Mouse (Mus musculus): ENCODE measurements at regions not wholly inside any gene's neighbourhood (a gene's known extent, or its start where the extent isn't known, plus 50 kb on each side); places are given as distances from the start of the nearest gene placed in this dataset.

DNA sequence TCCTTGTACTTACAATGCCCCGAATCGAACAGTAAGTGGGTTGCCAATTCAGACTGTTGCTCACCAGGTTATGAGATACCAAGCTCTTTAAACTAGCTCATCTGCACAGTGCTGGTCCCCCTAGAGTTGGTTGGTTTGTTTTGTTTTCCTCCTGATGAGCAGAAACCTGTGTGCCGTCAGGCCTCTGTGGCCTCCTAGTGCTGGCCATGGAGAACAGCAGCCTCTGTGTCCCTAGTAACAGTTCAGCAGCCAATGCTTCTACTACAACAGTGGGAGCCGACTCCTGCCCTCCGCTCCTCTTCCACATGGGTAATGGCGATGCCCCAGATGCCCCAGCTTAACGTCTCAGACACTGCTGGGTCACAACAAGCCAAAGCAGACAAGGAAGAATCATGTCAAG, 209.5 kb upstream of the Mkln1 start:
- intact Hi-C loops (cut with DNase I) = no loop called here

DNA sequence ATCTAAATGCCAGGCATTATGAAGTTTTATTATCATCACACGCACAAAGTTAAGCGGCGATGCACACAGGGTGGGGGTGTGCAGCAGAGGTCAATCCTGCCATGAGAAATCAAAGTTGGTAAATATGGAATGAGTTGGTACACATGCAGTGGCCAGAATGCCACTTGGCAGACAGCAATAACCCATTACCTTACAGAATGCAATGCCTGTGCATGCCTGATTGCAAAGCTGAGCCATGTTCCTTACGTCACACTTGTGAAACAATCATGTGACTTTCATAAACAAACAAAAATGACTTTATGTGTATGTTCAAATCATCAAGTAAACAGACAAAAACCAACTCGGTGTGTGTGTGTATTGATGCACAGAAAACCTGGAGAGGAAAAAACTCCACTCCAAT, 208.5 kb upstream of the Mkln1 start:
- intact Hi-C loops (cut with DNase I) = no loop called here

DNA sequence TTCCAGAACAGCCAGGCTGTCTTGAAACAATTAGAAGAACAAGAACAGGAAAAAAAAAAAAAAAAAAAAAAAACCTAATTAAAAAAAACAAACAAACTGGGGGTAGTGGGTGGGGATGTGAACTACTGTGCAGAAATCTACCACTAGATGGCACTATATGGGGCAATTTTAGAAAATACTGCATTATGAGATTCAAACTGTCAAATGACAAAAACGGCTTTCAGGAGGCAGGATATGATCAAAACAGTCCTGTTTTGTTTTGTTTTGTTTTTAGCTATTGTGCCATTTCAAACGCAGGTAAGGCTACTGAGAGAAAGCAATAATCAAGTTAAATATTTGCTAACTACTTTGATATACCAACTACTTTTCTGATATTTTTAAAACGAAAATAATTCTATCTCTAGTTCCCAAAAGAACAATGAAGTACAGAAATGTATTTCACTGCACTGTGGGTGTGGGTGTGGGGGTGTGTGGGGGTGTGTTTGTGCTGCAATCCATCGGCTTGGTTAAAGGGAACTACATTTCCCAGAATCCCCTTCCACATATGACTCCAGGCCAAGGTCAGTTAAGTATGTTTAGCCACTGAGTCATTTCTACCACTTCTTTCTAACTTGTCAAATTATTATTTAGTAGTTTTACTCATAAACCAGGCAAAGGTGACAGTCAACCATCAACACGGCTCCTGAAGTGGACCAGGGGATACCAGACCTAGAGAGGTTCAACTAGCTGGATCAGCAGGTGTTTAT, 207.7 kb upstream of the Mkln1 start:
- intact Hi-C loops (cut with DNase I) = no loop called here

DNA sequence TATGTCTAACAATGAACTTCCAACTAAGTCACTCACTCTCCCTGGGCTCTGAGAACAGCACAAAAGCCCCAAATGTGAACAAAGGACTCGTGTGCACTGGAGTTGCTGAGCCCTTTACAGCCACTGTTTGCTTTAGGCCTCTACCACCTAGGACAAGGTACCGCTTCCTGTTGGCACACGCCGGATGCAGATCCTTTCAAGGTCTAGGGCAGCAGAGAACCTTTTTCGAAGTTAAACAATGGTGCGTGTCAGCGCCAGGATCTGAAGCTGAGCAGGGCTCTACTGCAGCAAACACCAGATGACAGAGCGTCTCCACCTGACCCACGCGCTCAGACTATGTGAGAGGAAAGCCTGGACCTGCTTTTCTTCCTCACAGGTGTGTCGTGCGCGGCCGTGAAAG, 207.0 kb upstream of the Mkln1 start:
- intact Hi-C loops (cut with DNase I) = no loop called here

DNA sequence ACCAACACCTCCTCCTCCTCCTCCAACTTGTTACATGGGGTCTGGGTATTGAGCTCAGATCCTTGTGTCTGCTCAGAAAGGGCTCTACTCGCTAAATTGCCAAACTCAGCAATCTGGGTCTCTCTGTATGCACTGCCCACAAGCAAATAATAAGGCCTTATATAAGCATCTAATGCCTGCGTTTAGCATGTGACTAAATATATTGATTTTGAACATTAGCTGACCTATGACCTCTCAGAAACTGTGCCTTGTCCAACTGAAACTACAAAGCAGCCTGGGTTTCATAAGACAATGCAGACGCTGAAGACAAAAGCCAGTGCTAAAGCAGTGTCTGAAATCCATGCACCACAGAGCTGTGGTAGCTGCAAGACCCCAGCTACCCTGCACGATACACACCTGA, 206.3 kb upstream of the Mkln1 start:
- intact Hi-C loops (cut with DNase I) = no loop called here

DNA sequence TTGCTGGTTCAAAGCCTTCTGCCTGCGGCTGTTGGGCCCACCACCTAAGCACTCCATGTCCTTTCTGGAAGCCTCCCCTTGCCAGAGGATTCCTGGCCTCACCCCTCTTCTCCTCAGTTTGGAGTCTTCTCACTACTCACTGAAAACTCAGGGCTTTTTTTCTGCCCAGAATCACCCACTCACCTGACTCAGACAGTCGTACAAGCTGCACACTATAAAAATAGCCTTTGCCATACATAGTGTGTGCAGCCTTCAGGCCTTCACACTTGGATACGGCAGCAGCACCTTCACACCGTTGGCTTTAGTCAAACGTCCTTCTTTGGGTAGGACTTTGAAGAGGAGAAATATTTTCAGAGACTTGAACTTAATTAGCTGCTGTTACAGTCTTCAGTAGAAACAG, 205.3 kb upstream of the Mkln1 start:
- intact Hi-C loops (cut with DNase I) = no loop called here

DNA sequence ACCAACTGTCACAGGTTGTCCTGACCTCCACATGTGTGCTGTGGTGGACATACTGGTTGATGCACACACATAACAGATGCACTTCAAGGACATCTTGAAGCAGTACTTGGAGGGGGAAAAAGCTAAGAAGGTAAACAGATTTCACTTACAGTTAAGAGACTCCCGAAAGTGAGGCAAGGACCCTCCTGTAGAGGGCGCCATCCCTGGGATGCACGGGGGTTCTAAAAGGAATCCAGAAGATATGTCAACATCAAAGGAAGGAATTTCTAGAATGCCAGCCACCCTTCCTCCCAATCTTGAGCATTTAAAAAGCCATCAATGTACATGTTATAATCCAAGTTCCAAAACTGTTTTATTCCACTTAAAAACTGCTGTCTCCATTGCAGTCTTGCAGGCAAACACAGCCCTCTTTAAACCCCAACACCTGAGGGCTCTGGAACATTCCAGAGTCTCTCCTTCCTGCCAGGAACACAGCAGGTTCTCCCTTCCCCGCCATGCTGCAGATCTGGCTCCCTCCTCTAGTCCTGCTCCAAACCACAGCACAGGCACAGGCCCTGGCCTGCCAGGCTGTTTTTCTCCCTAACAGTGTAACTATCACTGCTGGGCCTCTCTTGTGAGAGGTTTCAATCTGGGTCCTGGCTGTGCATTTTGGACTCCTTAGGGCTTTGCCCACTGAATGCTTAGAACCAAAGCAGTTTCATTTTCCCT, 200.8 kb upstream of the Mkln1 start:
- intact Hi-C loops (cut with DNase I) = no loop called here

DNA sequence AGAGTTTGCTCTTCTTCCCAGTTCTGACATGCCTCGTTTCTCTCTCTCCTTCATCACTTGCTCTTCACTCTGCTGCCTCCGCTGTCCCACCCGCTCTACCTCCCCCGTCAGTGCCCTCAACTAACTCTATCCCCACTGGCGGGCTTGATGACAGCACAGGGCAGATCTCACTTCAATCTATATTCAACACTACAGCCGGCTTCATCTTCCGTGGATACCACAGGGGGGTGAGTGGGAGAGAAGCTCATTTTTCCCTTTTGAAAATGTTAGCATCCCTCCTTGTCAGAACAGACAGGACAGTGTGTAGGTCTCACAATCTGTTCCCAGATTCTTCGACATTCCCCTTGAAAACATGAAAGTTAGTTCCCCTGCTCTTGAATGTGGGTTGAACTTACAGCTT, 200.2 kb upstream of the Mkln1 start:
- intact Hi-C loops (cut with DNase I) = no loop called here

DNA sequence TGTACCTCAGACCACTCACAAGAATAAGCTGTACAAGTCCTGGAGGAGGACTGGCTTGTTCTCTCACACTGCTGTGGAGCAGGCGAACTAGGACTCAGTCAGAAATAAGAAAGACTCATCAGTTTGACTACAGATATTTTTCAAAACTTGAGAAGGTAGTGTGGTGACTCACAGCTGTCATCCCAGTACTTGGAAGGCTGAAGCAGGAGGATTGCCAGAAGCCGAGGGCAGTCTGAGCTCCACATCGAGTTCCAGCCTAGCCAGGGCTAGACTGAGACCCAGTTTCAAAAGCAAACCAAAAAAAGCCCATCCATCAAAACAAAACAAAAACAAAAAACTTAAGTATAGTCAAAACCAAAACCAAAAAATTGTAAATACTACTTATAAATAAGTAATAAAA, 197.8 kb upstream of the Mkln1 start:
- intact Hi-C loops (cut with DNase I) = no loop called here

DNA sequence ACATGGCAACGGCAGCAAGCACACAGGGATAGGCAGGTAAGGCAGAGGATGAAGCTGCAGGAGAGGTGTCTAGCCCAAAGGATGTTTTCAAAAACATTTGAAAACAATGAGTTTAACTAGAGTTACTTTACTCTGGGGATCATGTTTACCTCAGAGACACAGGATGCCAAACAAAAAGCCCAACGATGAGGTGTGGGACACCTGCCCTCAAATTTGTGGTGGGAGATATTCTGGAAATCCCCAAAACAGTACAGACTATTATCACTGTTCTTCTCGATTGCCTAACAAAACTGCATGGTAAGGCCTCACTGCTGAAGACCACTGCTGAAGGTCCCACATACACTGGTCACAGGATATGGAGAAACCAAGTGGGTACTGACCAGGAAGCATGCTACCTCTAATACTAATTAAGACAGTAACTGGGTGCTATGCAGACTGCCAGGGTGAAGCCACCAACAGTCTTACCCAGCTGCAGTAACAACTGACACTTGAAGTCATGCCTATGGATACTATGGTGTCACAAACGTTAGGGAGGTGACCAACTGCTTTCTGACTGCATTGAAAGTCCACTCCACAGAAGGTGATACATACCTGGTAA, 197.1 kb upstream of the Mkln1 start:
- intact Hi-C loops (cut with DNase I) = no loop called here

DNA sequence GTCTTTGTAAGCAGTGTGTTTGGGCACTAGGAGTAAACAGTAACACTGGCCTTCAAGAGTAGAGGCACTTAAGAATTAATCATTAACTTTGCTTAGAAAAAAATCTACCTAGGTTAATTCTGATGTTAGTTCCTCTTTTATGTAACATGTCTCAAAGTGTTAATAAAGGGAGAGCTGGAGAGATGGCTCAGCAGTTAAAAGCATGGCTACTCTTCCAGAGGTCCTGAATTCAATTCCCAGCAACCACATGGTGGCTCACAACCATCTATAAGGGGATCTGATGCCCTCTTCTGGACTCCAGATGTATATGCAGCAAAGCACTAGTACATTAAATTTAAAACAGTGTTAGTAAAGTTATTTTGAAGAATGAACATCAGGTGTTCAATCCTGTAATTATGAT, 195.9 kb upstream of the Mkln1 start:
- intact Hi-C loops (cut with DNase I) = no loop called here

DNA sequence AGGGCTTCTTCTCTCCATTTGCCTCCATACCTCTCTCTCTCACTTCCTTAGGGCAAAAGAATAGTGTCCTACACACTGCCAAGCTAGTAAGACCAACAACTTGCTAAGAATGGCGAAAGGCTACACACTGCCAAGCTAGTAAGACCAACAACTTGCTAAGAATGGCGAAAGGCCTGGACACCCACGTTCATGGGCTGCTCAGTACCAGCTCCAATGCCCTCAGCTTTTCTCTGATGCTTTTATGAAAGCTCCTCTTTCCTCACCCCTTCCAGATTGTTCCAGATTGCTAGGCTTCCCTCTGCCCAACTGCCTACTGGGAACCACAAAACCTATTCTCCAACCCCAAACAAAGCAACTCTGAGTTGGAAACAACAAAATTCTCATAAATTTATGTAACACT, 194.1 kb upstream of the Mkln1 start:
- intact Hi-C loops (cut with DNase I) = no loop called here

DNA sequence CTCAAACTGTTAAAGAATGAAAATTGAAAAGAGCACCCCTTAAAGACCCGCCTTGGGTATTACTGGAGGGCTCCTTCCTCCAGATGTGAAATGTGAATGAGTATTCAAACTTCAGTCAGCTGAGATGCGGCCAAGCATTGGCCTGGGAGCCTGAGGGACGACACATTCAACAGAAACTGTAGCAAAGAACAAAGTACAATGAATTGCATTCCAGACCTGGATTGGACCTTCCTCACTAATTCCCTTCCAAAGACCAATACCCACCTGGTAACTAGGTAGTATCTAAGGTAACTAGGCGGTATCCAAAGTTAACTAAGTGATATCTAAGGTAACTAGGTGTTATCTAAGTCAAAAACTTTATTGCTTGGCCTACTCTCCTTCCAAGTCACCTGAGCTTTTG, 193.7 kb upstream of the Mkln1 start:
- intact Hi-C loops (cut with DNase I) = no loop called here

DNA sequence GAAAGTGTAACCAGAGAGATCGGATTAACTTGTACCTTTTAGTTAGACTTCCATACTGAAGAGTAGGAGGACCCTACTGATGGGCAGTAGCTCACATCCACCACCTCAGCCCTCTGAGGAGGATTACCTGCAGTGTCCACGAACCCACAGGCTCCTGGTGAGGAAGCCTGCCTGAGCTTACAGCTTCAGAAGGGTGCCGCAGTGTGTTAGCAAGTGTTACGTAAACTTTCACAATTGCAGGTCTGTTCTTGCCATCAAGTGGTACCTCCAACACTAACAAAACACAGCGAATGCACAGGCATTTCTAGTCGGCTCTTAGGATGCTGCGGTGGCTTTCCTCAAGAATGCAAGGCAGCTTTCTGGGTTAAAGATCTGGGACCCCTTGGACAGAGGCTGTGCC, 192.4 kb upstream of the Mkln1 start:
- intact Hi-C loops (cut with DNase I) = no loop called here

DNA sequence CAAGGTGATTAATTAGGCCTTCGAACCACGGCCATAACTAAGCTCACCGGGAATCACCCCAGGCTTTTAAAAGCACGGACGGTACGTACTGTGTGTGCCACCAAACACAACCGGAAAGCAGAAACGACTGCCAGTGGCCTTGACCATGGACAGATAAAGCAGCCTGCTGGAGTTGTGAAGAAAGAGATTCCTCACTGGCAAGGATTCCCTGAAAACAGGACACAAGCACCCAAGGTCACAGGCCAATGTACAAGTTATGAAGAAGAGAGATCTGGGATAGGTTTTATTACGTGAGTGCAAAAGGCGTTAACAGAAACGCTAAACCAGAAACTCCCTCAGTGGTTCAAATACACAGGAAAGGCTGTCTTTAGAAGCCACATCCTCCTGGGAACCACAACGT, 191.3 kb upstream of the Mkln1 start:
- intact Hi-C loops (cut with DNase I) = no loop called here

DNA sequence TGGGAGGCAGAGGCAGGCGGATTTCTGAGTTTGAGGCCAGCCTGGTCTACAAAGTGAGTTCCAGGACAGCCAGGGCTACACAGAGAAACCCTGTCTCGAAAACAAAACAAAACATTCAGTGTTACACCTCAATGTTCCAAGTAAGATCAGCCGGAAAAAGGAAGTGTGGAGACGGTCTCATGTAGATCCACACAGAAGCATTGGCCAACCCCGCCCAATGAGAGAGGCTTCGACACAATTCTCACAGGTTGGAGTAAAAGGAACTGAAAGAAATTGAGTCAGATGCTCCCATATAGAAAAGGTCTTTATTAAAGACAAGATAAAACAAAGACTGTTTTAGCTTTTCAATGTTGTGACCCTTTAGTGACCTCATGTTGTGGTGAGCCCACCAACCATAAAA, 190.3 kb upstream of the Mkln1 start:
- intact Hi-C loops (cut with DNase I) = no loop called here

DNA sequence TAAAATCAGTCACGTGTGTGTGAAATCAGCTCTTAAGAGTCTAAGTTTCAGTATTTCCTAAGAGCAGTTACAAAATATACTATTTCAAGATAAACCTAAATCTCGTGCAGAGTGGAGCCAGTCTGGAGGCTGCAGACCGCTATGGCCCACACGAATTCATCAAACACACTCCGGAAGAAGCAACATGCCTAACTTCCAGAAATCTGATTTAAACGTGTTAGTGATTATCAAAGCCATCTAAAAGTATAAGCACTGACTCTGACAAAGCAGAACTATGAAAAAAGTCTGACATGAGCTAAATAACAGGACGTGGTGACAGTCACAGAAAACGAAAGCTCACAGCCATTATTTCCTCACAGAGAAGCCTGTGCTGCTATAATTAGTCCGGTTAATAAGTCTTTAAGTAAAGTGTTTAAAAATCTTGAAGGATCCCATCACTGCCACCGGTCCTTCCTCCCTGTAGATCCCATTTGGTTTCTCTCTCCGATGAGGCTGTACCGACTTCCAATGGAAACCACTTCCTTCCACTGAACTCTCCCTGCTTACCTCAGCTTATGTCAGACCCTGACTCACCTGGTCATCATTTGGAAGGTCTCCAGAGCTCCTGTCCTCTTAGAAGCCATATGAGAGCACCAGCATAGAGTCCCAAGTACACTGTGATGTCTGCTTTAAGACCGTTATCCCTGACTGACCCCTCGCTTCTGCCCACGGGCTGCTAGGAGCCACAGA, 189.0 kb upstream of the Mkln1 start:
- intact Hi-C loops (cut with DNase I) = no loop called here

DNA sequence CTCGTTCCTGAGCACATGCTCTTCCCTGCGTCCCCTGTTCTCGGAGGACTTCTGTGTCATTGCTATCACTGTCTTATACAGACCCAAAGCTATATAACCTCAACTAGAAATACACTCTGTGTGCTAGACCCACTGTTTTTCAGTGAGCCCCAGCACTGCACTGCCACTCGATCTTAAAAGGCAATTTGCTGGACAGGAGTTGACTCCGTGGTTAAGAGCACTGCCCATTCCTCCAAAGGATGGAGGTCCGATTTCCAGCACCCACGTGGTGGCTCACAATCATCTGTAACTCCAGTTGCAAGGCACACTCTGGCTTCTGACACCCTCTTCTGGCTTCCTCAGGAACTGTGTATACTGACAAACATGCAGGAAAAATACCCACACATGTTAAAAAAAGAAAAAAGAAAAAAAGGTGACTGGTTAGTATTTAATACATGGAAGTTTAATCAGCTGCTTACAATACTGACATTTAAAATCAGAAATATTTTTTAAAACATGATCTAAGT, 188.3 kb upstream of the Mkln1 start:
- intact Hi-C loops (cut with DNase I) = no loop called here

DNA sequence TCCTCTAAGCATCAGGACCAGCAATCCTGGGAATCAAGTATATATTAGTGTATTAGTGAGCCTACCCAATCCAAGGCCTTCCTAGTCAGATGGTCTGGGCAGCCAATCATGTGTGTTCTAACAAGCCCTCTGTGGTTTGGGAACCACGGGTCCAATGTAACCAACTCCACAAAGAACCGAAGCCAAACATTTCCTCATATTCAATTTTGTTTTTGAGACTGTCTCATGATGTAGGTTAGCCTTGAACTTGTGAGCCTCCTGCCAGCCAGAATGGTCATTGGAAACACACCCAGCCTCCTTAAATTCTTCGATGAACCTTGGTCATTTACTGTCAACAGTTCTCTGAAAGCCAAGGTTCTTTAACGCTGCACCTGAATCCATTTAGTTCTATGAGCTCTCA, 187.4 kb upstream of the Mkln1 start:
- intact Hi-C loops (cut with DNase I) = no loop called here

DNA sequence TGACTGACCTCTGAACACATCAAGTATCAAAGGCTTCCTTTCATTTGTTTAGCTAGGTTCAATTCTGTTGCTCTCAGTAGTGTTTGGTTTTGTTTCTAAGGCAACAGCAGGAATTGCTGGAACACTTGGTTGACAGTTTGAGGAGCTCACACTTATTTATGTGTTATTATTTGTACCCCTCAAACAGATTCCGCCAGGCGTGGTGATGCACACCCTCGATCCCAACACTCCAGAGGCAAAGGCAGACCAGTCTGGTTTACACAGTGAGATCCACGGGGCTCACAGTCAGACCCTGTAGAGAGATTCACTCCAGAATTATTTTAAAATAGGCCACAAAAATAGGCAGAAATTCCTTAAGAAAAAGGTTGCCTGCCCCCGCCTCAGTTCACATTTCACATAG, 186.9 kb upstream of the Mkln1 start:
- intact Hi-C loops (cut with DNase I) = no loop called here

DNA sequence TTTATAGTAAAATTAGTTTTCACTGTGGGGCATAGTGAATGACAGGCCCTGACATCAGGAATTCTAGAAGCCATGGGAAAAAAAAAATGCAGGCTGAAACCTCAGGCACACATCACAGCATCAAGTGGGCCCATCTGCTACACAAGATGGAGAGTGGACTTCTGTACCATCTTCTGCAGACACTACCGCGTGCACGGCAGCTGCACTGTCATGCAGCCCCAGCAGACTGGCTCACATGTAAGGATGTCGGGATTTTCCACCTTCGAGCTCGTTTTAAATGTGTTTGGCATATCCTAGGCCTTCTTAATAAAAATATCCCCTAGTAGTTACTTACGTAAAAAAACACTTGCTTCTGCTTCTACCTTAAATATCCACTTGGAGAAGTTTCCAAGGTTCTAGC, 186.5 kb upstream of the Mkln1 start:
- intact Hi-C loops (cut with DNase I) = no loop called here

DNA sequence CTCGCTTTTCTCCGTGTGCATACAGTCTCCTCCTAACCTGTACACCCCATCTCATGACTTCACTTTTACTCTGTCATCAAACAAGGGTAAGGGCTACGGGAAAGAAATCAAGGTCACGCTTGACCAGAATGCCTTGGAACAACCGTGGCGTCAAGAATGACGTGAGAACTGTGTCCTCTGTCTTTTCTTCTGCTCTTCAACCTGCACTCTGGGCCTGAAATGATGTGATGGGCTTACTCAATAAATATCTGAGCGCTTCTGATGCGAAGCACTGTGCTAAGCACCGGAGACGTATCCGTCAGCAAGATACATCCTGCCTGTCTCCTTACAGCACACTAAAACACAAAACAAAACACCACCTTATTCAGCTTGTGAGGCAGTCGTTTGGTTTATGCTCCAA, 185.8 kb upstream of the Mkln1 start:
- intact Hi-C loops (cut with DNase I) = no loop called here
